Mouse (Mus musculus): Measurements from ENCODE around the gene Nt5c2. TPM values are rescaled to one million over a fixed set of nuclear protein-coding genes. Genes with fewer than 3 reads are reported as not detected.

The Nt5c2 gene
- polyA plus RNA-seq, 1 experiment from 2014 or later = 68.4 TPM

DNA sequence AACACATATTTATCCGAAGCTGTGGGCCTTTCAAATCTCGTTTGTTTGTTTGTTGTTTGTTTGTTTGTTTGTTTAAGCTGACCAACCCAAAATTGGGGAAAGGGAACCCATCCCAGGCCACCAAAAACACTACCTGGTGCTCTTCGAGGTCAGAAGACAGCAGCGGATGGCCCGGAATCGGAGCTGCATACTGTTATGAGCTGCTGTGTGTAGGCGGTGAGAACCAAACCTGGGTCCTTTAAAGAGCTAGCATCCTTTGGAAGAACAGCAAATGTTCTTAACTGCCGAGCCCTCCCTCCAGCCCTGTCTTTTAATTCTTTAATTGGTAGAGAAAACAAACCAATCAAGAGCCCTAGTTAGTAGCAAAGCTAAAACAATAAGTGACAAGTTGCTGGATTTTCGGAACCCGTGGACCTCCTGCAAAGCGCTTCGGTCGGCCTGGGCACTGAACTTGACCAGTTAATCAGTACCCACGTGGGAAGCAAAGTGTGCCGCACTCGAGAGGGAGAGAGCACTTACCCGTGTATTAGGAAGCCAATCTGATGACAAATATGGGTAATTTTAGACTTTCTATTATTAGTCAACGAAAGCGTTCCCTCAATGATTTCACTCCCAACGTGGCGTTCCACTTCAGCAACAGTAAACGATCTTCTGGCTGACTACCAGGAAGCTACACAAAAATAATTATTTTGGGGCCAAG lies 45.5 kb downstream of the Nt5c2 start:
- DNase-seq (ENCODE audit: low spot score) = peak; percentile 33
- Histone ChIP-seq H3K9ac (ENCODE audit: low read depth, low read length) (no peak overlapping the region), H3K4me2 (ENCODE audit: low read length) (peak overlapping the region; percentile 18), H3K4me1 (replicated peaks; ENCODE audit: insufficient read depth, low read length) (peaks cover 8% of the 10 kb centered on the region; the same call in 1 of the 2 replicates), H3K27ac (no peak overlapping the region), H3K36me3 (ENCODE audit: insufficient read depth, low read length) (no peaks in the 10 kb centered on the region), H3K9me3 (replicated peaks; ENCODE audit: low read length) (no peaks in the 10 kb centered on the region), H3K4me3 (replicated peaks; ENCODE audit: low read depth, low read length) (no peak overlapping the region), H3K27me3 (ENCODE audit: insufficient read depth, low read length) (no peaks in the 10 kb centered on the region)
- ATAC-seq (replicated peaks; ENCODE audit: low FRiP score, low read depth) = 0 out of 2 replicates have a peak, but pooled peaks have one; percentile 22
- 52% methylated on average over 22 of the region's 22 CpGs for WGBS
- TF ChIP-seq CTCF (IDR thresholded peaks at IDR 0.05; ENCODE audit: low read depth) = no peak

DNA sequence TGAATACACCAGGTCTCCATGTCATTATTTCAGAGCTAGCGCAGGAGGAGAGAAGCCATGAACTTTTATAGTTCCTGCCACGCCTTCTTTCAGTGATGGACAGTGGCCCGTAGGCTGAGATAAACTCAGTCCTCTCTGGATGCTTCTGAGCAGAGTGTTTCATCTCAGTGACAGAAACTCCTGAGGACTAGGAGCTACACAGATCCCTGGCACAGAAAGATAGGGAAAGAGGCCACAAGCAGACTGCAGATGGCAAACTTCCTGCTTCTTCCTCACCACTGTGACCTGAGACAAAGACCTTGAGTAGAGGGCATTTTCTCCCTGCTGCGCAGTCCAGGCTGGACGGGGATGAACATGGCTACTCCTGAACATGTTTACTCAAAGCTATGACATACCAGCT lies 46.1 kb downstream of the Nt5c2 start:
- no peak for DNase-seq (ENCODE audit: low spot score)
- Histone ChIP-seq H3K36me3 (ENCODE audit: insufficient read depth, low read length) (no peaks in the 10 kb centered on the region), H3K9ac (ENCODE audit: low read depth, low read length) (no peak overlapping the region), H3K4me3 (replicated peaks; ENCODE audit: low read depth, low read length) (no peak overlapping the region), H3K27ac (no peak overlapping the region), H3K4me2 (ENCODE audit: low read length) (no peak overlapping the region), H3K4me1 (replicated peaks; ENCODE audit: insufficient read depth, low read length) (peaks cover 8% of the 10 kb centered on the region; the same call in 1 of the 2 replicates), H3K9me3 (replicated peaks; ENCODE audit: low read length) (no peaks in the 10 kb centered on the region), H3K27me3 (ENCODE audit: insufficient read depth, low read length) (no peaks in the 10 kb centered on the region)
- no peak for TF ChIP-seq CTCF (IDR thresholded peaks at IDR 0.05; ENCODE audit: low read depth)
- 84% methylated on average over 5 of the region's 5 CpGs for WGBS
- no peak for ATAC-seq (replicated peaks; ENCODE audit: low FRiP score, low read depth)

DNA sequence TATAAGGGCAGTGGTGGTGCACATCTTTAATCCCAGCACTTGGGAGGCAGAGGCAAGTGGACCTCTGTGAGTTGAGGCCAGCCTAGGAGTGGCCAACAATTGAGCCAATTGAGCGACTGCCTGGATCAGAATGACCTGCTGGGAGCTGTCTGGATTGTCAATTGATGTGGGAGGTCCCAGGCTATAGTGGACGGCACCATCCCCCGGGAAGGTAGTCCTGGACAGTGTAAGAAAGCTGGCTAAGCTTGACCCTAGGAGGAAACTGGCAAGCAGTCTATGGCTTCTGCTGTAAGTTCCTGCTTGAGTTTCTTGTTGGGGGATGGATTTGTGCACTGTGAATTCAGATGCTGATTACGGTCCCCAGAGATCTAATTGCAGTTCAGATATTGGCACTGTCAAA lies 47.1 kb downstream of the Nt5c2 start:
- no peak for TF ChIP-seq CTCF (IDR thresholded peaks at IDR 0.05; ENCODE audit: low read depth)
- no peaks in the 10 kb centered on the region for H3K27me3 ChIP-seq (ENCODE audit: insufficient read depth, low read length)
- H3K9me3 ChIP-seq (replicated peaks; ENCODE audit: low read length) = no peaks in the 10 kb centered on the region
- DNase-seq (ENCODE audit: low spot score) (no peak), ATAC-seq (replicated peaks; ENCODE audit: low FRiP score, low read depth) (no peak)
- H3K9ac ChIP-seq (ENCODE audit: low read depth, low read length) = no peak overlapping the region
- 69% methylated on average over 4 of the region's 4 CpGs for WGBS
- H3K4me1 ChIP-seq (replicated peaks; ENCODE audit: insufficient read depth, low read length) = peaks cover 8% of the 10 kb centered on the region
- no peaks in the 10 kb centered on the region for H3K36me3 ChIP-seq (ENCODE audit: insufficient read depth, low read length)
- H3K27ac ChIP-seq = no peak overlapping the region
- no peak overlapping the region for H3K4me3 ChIP-seq (replicated peaks; ENCODE audit: low read depth, low read length)
- no peak overlapping the region for H3K4me2 ChIP-seq (ENCODE audit: low read length)

DNA sequence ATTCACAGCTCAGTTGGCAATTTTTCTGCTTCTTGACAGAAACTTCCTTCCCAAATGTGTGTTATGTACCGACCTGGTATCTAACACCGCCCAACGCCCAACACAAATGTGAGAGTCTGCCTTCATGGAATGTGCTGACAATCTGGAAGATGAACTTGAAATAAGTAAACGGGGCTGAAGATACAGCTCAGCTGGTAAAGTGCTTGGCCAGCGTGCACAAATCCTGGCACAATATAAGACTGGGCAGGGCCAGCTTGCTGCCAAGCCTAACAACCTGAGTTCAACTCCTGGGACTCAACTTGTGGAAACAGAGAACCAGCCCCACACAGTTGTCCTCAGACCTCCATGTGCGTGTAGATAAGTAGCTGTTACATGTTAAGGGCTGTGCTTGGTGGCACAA lies 48.6 kb downstream of the Nt5c2 start:
- DNase-seq (ENCODE audit: low spot score) (no peak), ATAC-seq (replicated peaks; ENCODE audit: low FRiP score, low read depth) (no peak)
- Histone ChIP-seq H3K27ac (no peak overlapping the region), H3K9ac (ENCODE audit: low read depth, low read length) (no peak overlapping the region), H3K27me3 (ENCODE audit: insufficient read depth, low read length) (no peaks in the 10 kb centered on the region), H3K4me3 (replicated peaks; ENCODE audit: low read depth, low read length) (no peak overlapping the region), H3K9me3 (replicated peaks; ENCODE audit: low read length) (no peaks in the 10 kb centered on the region), H3K4me2 (ENCODE audit: low read length) (no peak overlapping the region), H3K4me1 (replicated peaks; ENCODE audit: insufficient read depth, low read length) (peaks cover 9% of the 10 kb centered on the region; the same call in 1 of the 2 replicates), H3K36me3 (ENCODE audit: insufficient read depth, low read length) (no peaks in the 10 kb centered on the region)
- 95% methylated on average over 6 of the region's 6 CpGs for WGBS
- no peak for TF ChIP-seq CTCF (IDR thresholded peaks at IDR 0.05; ENCODE audit: low read depth)

DNA sequence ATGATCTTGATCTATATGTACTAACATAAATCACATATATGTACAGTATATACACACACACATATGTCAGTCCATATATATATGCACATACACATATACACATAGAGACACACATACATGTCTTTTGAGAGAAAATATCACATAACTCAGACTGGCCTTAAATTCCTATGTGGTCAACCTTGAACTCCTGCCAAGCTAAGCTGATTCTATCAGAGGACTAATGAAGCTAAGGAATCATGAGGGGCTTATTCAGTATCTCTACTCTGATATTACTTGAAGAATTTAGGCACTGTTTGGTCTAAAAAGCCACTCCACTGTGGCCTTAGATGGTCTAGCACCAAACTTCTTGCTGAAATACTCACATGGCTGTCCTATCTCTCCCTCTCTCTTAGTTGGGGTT lies 49.5 kb downstream of the Nt5c2 start:
- no peak for TF ChIP-seq CTCF (IDR thresholded peaks at IDR 0.05; ENCODE audit: low read depth)
- H3K36me3 ChIP-seq (ENCODE audit: insufficient read depth, low read length) = no peaks in the 10 kb centered on the region

DNA sequence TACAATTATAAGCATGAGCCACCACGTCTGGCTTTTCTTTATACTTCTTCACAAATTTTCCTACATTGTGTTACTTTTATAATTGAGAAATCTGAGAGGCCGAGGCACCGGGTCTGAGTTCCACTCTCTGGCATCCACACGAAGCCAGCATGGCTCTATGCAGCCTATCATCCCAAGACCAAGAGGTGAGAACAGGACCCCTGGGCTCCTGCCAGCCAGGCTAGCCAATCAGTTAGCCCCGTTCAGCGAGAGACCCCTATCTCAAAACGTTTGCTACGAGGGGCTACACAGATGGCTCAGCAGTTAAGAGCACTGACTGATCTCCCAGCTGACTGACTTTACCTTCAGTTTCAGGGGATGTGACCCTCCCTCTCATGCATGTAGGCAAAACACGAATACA lies 50.6 kb downstream of the Nt5c2 start:
- no peak for TF ChIP-seq CTCF (IDR thresholded peaks at IDR 0.05; ENCODE audit: low read depth)
- Histone ChIP-seq H3K27ac (no peak overlapping the region), H3K4me2 (ENCODE audit: low read length) (no peak overlapping the region), H3K9me3 (replicated peaks; ENCODE audit: low read length) (no peaks in the 10 kb centered on the region), H3K36me3 (ENCODE audit: insufficient read depth, low read length) (no peaks in the 10 kb centered on the region), H3K27me3 (ENCODE audit: insufficient read depth, low read length) (no peaks in the 10 kb centered on the region), H3K4me1 (replicated peaks; ENCODE audit: insufficient read depth, low read length) (peaks cover 10% of the 10 kb centered on the region), H3K9ac (ENCODE audit: low read depth, low read length) (no peak overlapping the region), H3K4me3 (replicated peaks; ENCODE audit: low read depth, low read length) (no peak overlapping the region)
- no peak for ATAC-seq (replicated peaks; ENCODE audit: low FRiP score, low read depth)
- WGBS = 72% methylated on average over 9 of the region's 9 CpGs
- DNase-seq (ENCODE audit: low spot score) = no peak

More for the DNA sequence above, 49.5 kb downstream of the Nt5c2 start:
- Histone ChIP-seq H3K4me1 (replicated peaks; ENCODE audit: insufficient read depth, low read length) (peaks cover 12% of the 10 kb centered on the region; the same call in 1 of the 2 replicates), H3K27me3 (ENCODE audit: insufficient read depth, low read length) (no peaks in the 10 kb centered on the region), H3K9ac (ENCODE audit: low read depth, low read length) (no peak overlapping the region), H3K27ac (no peak overlapping the region), H3K4me3 (replicated peaks; ENCODE audit: low read depth, low read length) (no peak overlapping the region), H3K4me2 (ENCODE audit: low read length) (no peak overlapping the region), H3K9me3 (replicated peaks; ENCODE audit: low read length) (no peaks in the 10 kb centered on the region)
- ATAC-seq (replicated peaks; ENCODE audit: low FRiP score, low read depth) = no peak
- no peak for DNase-seq (ENCODE audit: low spot score)

DNA sequence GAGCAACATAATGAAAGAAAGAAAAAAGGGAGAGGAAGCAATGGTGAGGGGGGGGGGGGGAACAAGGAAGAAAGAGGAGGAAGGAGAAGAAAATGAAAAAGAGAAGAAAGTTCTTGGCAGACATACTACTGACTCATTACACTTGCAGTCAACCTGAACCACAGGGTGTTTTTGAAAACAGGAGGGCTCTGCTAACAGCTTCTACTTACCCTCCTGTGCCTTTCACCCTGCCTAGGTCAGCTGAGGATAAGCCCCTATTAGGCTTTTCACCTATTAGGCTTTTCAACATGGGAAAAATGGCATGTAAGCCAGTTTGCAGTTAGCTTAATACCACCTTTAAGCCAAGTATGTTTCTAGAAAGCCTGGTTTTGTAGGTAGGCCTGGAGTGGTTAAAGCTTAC lies 51.5 kb downstream of the Nt5c2 start:
- H3K27ac ChIP-seq = no peak overlapping the region
- no peak for TF ChIP-seq CTCF (IDR thresholded peaks at IDR 0.05; ENCODE audit: low read depth)

More for the DNA sequence above, 51.5 kb downstream of the Nt5c2 start:
- Histone ChIP-seq H3K36me3 (ENCODE audit: insufficient read depth, low read length) (no peaks in the 10 kb centered on the region), H3K4me3 (replicated peaks; ENCODE audit: low read depth, low read length) (no peak overlapping the region), H3K9ac (ENCODE audit: low read depth, low read length) (no peak overlapping the region), H3K27me3 (ENCODE audit: insufficient read depth, low read length) (no peaks in the 10 kb centered on the region), H3K4me2 (ENCODE audit: low read length) (no peak overlapping the region), H3K9me3 (replicated peaks; ENCODE audit: low read length) (no peaks in the 10 kb centered on the region), H3K4me1 (replicated peaks; ENCODE audit: insufficient read depth, low read length) (peaks cover 7% of the 10 kb centered on the region)
- no peak for ATAC-seq (replicated peaks; ENCODE audit: low FRiP score, low read depth)
- DNase-seq (ENCODE audit: low spot score) = no peak

Data from kidney, postnatal 0 days (tissue).